Mouse (Mus musculus): Measurements from ENCODE around the gene Nfkbil1. TPM values are rescaled to one million over a fixed set of nuclear protein-coding genes. Genes with fewer than 3 reads are reported as not detected.

The Nfkbil1 gene
- total RNA-seq (2021) = 1 to 10 TPM; 5.6 to 6.8 TPM
- long read RNA-seq, experiment 1, partial matches to known transcripts = 1 of 9 reads
- long read RNA-seq, experiment 1, other reads (novel, unspliced or antisense) = 4 of 9 reads
- long read RNA-seq, experiment 2, partial matches to known transcripts = 0 of 3 reads
- long read RNA-seq, experiment 2, other reads (novel, unspliced or antisense) = 1 of 3 reads

DNA sequence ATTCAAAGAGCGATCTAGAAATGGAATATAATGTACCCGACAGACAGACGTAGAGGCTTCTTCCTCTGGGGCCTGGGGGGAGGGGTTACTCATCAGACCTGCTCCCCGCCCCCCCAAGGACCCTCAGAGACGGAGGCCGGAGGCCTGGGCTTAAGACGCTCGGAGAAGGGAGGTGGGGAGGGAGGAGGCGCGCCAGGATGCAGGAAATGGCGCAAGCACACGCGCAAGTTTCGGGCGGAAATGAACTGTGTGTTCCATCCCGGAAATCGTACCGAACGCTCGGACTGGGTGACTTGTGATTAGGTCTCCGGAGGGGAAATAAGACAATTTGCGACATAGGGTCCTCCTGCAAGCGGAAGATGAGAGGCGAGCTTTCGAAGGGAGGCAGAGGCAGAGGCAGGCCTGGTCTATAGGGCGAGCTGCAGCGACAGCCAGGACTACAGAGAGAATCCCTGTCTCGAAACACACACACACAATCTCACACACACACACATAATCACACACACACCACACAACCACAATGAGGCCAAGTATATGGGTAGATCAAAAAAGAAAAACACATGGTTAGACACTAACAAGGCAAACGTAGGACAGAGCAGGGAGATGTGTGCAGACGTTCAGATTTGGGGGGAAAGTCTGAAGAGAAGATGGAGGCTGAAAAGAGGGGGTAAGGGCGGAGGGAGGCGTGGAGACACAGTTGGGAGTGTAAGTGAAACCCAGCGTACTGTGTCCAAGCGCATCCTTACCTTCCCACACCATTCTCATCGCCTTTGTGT is at the start of gene Nfkbil1:
Nfkbil1 (minus strand) TSS at position 179 of the 776 bp plus-strand sequence.
- peak; percentile 90 for DNase-seq

- no peak for DNase-seq
These were observed 44.7 kb upstream of the Nfkbil1 start for GRCm38 (mm10) chr17:35280276-35280675.

DNA sequence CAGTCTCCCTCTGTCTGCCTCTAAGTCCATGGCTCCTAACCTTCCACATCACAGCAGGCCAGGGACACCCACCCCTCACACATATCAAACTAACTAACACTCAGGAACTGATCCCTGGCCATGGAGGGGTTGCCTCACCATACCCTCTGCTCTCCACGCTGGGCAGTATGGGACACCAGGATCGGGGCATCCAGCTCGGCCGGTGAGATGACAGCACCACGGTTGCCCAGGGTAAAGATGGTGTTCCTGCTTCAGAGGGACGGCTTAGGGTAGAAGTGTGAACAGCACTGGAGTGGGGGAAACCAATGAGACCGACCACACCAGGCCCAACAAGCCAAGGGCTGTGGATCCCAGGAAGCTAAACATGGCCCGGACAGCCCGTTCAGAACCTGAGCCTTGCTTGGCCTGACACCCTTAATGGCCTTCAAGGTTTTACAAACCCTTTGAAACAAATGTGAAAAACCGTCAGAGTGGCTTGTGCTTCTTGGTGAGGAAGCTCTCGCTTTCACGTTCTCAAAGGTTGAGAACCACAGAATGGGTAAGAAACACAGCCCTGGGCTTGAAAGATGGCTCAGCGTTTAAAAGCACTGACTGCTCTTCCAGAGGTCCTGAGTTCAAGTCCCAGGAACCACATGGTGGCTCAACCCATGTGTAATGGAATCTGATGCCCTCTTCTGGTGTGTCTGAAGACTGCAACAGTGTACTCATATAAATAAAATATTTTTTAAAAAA is 43.5 kb upstream of the Nfkbil1 start:
- no peak for DNase-seq

DNA sequence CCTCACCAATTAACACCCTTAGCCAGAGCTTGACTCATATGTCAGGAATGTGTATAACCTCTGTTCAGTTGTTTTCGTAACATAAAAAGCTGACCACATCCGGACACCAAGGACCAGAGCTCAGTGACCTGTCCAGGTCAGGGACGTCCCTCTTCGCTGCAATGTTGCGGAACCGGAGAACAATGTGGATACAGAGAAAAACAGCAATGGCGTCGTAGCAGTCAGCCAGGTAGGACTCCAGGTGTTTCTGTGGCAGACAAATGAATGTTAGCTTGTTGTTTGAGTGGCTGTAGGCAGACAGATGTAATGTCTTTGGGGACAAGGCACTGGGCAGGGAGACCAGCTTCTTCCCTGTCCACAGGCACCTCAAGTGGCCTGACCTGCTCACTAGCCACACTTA is 42.5 kb upstream of the Nfkbil1 start:
- no peak for DNase-seq

- DNase-seq = no peak
These were observed 40.8 kb upstream of the Nfkbil1 start for GRCm38 (mm10) chr17:35276304-35276864.

DNA sequence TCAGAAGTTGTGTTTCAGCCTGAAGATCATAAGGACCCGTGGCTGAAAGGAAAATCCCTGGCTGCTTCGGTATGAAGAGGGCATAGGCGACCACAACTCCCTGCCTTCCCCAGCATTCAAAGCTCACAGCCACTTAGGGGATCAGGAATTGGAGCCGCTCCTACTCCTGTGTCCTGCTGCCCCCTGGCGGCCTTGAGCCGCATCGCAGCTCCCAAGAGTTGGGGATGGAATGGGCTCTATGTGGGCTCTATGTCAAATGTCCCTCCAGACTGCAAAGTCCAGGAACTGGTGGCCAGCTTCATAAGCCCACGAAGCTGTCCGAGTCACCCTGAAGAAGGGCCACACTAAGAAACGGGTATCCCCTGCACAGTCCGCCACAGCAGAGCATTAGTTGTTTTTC is 39.2 kb upstream of the Nfkbil1 start:
- peak; percentile 72 for DNase-seq

DNA sequence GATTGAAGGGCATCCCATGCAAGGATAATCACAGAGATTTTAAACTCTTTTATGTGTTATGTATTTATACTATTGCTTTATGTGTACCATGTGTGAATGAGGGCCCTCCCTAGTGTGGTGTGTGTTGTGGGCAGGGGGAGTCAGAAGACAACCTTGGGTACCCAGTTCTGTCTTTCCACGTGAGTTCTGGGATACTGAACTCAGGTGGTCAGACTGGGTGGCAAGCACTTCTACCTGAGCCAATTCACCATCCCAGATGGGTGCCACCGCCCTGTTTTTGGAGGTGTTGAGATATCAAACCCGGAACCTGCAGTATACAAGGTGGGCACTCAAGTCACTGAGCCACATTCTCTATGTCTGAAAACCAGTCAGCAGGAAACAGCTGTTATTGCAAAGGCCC is 36.7 kb upstream of the Nfkbil1 start:
- DNase-seq = no peak

- DNase-seq = no peak
These were observed 34.2 kb upstream of the Nfkbil1 start for GRCm38 (mm10) chr17:35269653-35270347.

- DNase-seq = no peak
These were observed 32.0 kb upstream of the Nfkbil1 start for GRCm38 (mm10) chr17:35267399-35268086.

DNA sequence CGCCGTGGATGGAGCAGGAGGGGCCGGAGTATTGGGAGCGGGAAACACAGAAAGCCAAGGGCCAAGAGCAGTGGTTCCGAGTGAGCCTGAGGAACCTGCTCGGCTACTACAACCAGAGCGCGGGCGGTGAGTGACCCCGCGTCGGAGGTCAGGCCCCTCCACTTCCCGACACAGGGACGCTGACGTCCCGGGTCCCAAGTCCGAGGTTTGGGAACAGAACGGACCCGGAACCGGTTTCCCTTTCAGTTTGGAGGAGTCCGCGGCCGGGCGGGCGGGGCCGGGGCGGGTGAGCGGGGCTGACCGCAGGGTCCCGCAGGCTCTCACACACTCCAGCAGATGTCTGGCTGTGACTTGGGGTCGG is 27.9 kb upstream of the Nfkbil1 start:
- no peak for DNase-seq

GRCm38 (mm10) chr17:35262664-35263522 is 27.3 kb upstream of the Nfkbil1 start, which contains the start of gene H2-D1:
H2-D1 (plus strand) TSS chr17:35262730.
- DNase-seq = peak; percentile 94

DNA sequence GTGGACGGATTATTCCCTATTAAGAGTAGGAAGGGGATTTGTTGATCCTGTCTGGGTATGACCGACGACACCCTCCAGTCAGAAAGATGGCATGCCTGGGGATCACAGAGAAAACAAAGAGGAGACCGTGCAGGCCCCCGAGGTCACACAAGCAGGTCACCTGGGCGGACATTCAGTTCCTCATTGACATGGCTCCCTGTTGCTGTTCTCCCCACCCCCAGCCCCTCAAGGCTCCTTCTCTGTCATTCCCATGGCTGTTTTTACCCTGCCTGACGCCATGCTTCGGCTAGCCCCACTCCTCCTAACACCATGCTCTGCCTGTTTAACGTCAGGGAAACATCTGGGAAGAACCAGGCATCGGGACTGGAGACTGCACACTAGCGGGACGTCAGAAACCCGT is 26.1 kb upstream of the Nfkbil1 start:
- DNase-seq = no peak

- DNase-seq = no peak
These were observed 24.0 kb upstream of the Nfkbil1 start for GRCm38 (mm10) chr17:35259621-35260020.

DNA sequence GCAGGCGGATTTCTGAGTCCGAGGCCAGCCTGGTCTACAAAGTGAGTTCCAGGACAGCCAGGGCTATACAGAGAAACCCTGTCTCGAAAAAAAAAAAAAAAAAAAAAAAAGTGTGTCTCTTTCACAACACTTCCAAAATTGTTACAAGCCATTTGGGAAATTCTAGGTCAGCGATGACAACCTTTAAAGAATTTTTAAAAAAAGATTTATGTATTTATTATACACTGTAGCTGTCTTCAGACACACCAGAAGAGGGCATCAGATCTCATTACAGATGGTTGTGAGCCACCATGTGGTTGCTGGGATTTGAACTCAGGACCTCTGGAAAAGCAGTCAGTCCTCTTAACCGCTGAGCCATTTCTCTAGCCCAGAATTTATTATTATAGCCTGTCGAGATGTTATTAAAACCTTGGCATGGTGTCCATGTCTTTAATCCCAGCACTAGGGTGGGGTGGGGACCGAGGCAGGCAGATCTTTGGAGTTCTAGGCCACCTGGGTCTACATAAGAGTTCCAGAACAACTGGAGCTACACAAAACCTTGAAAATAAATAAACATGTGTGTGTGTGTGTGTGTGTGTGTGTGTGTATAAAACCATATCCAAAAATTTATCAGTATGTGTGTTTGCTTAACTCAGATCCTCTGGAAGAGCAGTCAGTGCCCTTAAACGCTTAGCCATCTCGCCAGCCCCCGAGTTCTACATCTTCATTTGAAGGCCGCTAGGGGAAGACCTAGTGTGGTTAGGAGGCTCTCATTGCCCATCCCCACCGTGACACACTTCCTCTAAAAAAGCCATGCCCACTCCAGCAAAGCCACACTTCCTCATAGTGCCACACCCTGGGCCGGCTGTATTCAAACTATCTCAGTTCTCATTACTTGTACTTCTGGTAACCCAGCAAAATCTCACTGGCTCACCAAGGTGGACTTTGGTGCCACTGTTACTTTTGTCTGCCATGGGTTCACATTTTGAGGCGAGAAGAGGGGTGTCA is 23.2 kb upstream of the Nfkbil1 start:
- DNase-seq = peak; percentile 45

- peak; percentile 89 for DNase-seq
These were observed 22.4 kb upstream of the Nfkbil1 start for GRCm38 (mm10) chr17:35257824-35258491.

GRCm38 (mm10) chr17:35257378-35257777 is 21.8 kb upstream of the Nfkbil1 start:
- DNase-seq = no peak

DNA sequence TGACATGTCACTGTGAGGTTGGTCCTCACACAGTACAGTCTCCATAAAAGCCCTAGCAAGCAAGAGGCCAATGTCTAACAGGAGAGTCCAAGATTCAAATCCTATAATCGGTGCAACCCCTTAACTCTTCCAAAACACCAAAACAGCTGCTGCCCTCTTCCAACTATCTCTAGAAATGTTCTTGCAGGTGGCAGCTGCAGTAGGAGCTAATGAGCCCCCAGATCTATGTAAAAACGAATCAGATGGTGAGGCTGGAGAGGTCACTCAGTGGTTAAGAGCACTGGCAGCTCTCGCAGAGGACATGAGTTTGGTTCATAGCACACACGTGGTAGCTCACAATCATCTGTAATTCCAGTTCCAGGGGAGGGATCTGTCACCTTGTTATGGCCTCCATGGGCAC is 20.1 kb upstream of the Nfkbil1 start:
- DNase-seq = no peak

DNA sequence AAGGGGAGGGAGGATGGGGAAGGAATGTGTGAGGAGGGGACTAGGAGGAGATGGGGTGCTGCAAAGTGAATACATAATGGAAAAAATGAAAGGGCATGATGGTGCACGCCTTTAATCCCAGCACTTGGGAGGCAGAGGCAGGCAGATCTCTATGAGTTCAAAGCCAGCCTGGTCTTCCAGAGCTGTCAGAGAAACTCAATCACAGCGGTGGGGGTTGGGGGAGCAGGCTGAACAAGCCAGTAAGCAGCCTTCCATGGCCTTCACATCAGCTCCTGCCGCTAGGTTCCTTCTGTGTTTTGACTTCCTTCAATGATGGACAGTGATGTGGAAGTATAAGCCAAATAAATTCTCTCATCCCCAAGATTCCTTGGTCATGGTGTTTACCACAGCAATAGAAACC is 19.7 kb upstream of the Nfkbil1 start:
- no peak for DNase-seq

Measured in gastrocnemius, postnatal 25 days (tissue).